Mouse (Mus musculus) thymus, adult 2 months (tissue): ENCODE results near the gene Zfp511. TPM values are rescaled to one million over a fixed set of nuclear protein-coding genes. Genes with fewer than 3 reads are reported as not detected.

Source experiments
- DNase-seq: peaks from one replicate; pipeline ENCODE4 v3.0.0; 2021
- H3K27ac ChIP-seq: fragments of 200-500 bp; 2 replicates; pipeline ENCODE4 v1.5.1; 2012; ENCODE audit warnings: low read length, control low read depth; ENCODE audit not compliant: control insufficient read depth, insufficient read depth
- H3K27me3 ChIP-seq: fragments of 200-500 bp; 2 replicates; pipeline ENCODE4 v1.6.1; 2012; ENCODE audit warnings: mild to moderate bottlenecking, low read length, moderate library complexity, mixed read lengths; ENCODE audit not compliant: control insufficient read depth, insufficient read depth
- H3K36me3 ChIP-seq: fragments of 200-500 bp; 2 replicates; pipeline ENCODE4 v1.6.1; 2012; ENCODE audit warnings: mild to moderate bottlenecking, low read length, moderate library complexity; ENCODE audit not compliant: control insufficient read depth, insufficient read depth
- H3K4me1 ChIP-seq: fragments of 200-500 bp; replicated peaks from 2 replicates; pipeline ENCODE4 v1.6.1; 2012; ENCODE audit warnings: low read length; ENCODE audit not compliant: control insufficient read depth, insufficient read depth
- H3K4me3 ChIP-seq: fragments of 200-500 bp; 2 replicates; pipeline ENCODE4 v1.5.1; 2012; ENCODE audit warnings: mild to moderate bottlenecking, low read length, control low read depth, moderate library complexity; ENCODE audit not compliant: control insufficient read depth, insufficient read depth
- CTCF ChIP-seq: fragments of 200-500 bp; IDR thresholded peaks from 2 replicates; pipeline ENCODE4 v1.5.1; 2012; ENCODE audit warnings: mild to moderate bottlenecking, control low read depth, low read length, moderate library complexity, borderline replicate concordance; ENCODE audit not compliant: control insufficient read depth, poor library complexity, insufficient read depth; ENCODE audit errors: extremely low read depth
- POLR2A ChIP-seq: fragments of 200-500 bp; IDR thresholded peaks from 2 replicates; pipeline ENCODE4 v1.6.1; 2012; ENCODE audit warnings: mild to moderate bottlenecking, low read length, control low read depth, moderate library complexity; ENCODE audit not compliant: control insufficient read depth, poor library complexity, insufficient read depth; ENCODE audit errors: extremely low read depth
- WGBS: fragments of 180-500 bp; shearing (Covaris S2); methylation state at CpG from one replicate; pipeline ENCODE4 v1.1.7; 2018; 5-methylcytosine and 5-hydroxymethylcytosine counted together
- polyA plus RNA-seq: library from polyadenylated mRNA; depleted of rRNA; stranded (reverse); fragments of >200 nt; gene quantifications from 2 replicates; pipeline ENCODE4 v1.2.3, GENCODE M21; 2012

Gene Zfp511
- polyA plus RNA-seq, 1 experiment: 143 TPM

DNA sequence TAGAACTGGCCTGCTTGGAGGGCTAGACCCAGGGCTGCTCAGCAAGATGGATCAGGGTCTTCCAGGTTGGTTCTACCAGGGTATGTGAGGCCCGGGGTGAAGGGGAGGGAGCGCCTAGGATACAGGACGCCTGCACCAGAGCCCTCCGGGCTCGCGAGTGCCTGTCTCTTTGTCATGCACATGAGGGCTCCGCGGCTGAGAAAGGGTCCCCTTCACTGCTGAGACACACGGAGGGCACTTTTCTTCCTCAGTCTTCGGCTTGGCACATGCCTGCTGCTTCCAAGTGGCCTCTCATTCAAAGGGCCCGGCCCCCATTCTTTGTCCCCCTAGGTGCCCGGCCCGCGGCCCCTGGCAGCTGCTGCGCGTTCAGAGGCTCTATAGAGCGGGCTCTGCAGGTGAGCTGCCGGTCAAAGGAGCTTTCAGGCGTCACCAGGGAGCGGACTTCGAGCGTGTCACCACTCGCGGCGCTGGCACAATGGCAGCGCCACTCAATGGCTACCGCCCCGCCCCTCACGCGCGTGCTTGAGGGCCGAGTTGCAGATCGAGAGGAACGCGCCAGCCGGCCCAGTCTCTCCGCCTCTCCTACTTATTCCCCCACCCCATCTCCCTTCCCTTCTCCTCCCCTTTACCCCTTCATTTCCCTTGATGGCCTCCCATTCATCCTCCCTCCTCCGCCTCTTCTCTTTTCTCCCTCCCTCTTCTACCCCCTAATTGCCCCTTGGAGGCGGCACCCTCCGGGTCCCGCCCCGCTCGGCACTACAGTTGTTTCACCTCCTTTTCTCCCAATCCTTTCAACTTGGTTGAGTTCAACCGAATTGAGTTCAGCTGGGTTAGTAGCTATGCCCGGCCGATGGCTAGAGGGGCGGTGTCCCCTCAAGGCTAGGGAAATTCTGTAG, 25.0 kb downstream of the Zfp511 start:
- 5% methylated on average over 47 of the region's 47 CpGs for WGBS

GRCm38 (mm10) chr7:140061832-140062130, 25.6 kb downstream of the Zfp511 start:
- DNase-seq: no peak
- TF ChIP-seq CTCF (no peak), POLR2A (no peak)
- Histone ChIP-seq H3K4me3 (no peak overlapping the region), H3K4me1 (0 out of 2 replicates have a peak, but pooled peaks cover 5% of the 10 kb centered on the region), H3K27ac (no peak overlapping the region), H3K27me3 (peaks cover 28% of the 10 kb centered on the region; the same call in 1 of the 2 replicates), H3K36me3 (no peaks in the 10 kb centered on the region)
- 14% methylated on average over 6 of the region's 6 CpGs for WGBS

More for the DNA sequence above, 25.0 kb downstream of the Zfp511 start:
- Histone ChIP-seq H3K27me3 (peaks cover 28% of the 10 kb centered on the region; the same call in 1 of the 2 replicates), H3K27ac (no peak overlapping the region), H3K4me3 (no peak overlapping the region), H3K4me1 (0 out of 2 replicates have a peak, but pooled peaks cover 5% of the 10 kb centered on the region), H3K36me3 (no peaks in the 10 kb centered on the region)
- no peak for DNase-seq
- TF ChIP-seq POLR2A: no peak

DNA sequence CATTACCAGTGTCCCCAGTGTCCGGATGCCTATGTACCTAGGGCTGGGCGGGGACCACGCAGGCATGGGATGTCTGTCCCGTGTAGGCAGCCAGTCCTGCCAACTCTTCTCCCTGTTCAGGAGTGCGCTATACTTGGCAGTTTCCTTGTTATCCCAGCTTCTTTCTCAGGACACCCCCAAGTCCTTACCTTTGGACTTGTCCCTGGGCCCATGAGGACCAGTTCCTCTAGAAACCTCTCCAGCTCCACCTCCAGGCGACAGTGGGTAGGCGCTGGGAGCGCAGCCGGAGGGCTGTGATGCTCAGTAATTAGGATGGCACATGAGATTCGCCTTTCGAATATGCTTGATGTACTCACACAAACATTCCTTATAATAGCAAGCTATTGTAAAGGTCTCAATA, 26.1 kb downstream of the Zfp511 start:
- Histone ChIP-seq H3K27me3 (peaks cover 23% of the 10 kb centered on the region; the same call in 1 of the 2 replicates), H3K4me1 (0 out of 2 replicates have a peak, but pooled peaks cover 5% of the 10 kb centered on the region), H3K27ac (no peak overlapping the region), H3K4me3 (no peak overlapping the region), H3K36me3 (no peaks in the 10 kb centered on the region)
- no peak for DNase-seq
- WGBS: 36% methylated on average over 11 of the region's 11 CpGs
- no peak for TF ChIP-seq CTCF
- TF ChIP-seq POLR2A: no peak

DNA sequence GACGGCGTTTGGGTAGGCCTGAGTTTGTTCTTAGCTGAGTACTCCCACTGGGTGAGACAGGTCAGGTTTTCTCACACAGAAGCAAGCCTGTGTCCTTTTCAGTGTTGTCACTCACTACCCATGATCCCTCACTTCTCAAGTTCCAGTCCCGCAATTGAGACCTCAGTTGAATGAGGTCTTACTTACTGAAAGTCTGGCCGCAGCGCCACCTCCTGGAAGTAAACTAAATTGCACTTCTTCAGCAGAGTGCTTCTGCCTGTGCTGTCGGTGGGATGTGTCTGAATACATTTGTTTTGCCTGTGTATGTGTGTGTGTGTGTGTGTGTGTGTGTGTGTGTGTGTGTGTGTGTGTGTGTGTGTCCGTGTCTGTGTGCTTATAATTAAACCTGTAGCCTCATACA, 26.9 kb downstream of the Zfp511 start:
- peak; percentile 61 for DNase-seq
- TF ChIP-seq CTCF (no peak), POLR2A (no peak)
- Histone ChIP-seq H3K4me1 (0 out of 2 replicates have a peak, but pooled peaks cover 5% of the 10 kb centered on the region), H3K27ac (no peak overlapping the region), H3K36me3 (no peaks in the 10 kb centered on the region), H3K4me3 (no peak overlapping the region), H3K27me3 (peaks cover 19% of the 10 kb centered on the region; the same call in 1 of the 2 replicates)
- 22% methylated on average over 7 of the region's 7 CpGs for WGBS

- no peak overlapping the region for H3K4me3 ChIP-seq
- no peak overlapping the region for H3K27ac ChIP-seq
- H3K36me3 ChIP-seq: no peaks in the 10 kb centered on the region
- WGBS: 66% methylated on average over 6 of the region's 6 CpGs
- no peak for DNase-seq
- no peaks in the 10 kb centered on the region for H3K4me1 ChIP-seq
- peaks cover 2% of the 10 kb centered on the region; the same call in 1 of the 2 replicates for H3K27me3 ChIP-seq
- TF ChIP-seq CTCF (no peak), POLR2A (no peak)
These were observed 31.2 kb downstream of the Zfp511 start for GRCm38 (mm10) chr7:140067397-140067796.

- DNase-seq: no peak
- H3K4me3 ChIP-seq: no peak overlapping the region
- H3K36me3 ChIP-seq: no peaks in the 10 kb centered on the region
- H3K27me3 ChIP-seq: no peaks in the 10 kb centered on the region; the same call in 1 of the 2 replicates
- TF ChIP-seq POLR2A (no peak), CTCF (no peak)
- WGBS: 43% methylated on average over 39 of the region's 39 CpGs
- H3K27ac ChIP-seq: no peak overlapping the region
- no peaks in the 10 kb centered on the region for H3K4me1 ChIP-seq
These were observed 34.0 kb downstream of the Zfp511 start for GRCm38 (mm10) chr7:140070042-140070711.
